Mouse (Mus musculus): ENCODE data around the gene Rabgef1. TPM values are rescaled to one million over a fixed set of nuclear protein-coding genes. Genes with fewer than 3 reads are reported as not detected.

Rabgef1 gene
- total and polyA plus RNA-seq, 3 experiments: 20.1 to 34.4 (median 26.4) TPM

GRCm38 (mm10) chr5:130144334-130145312 is 27.0 kb upstream of the Rabgef1 start, which contains the start of gene Kctd7:
TSS of gene Kctd7 (plus strand) at chr5:130144861.
- no peaks in the 10 kb centered on the region for H3K9me3 ChIP-seq (replicated peaks; ENCODE audit: low read length)
- H3K4me2 ChIP-seq (ENCODE audit: insufficient read depth, low read depth, poor library complexity, severe bottlenecking): peak within 1 kb of the TSS; percentile 84
- H3K9ac ChIP-seq (ENCODE audit: insufficient read depth, low read depth): peak within 1 kb of the TSS; percentile 60
- TF ChIP-seq ZNF384 (IDR thresholded peaks at IDR 0.05; ENCODE audit: low read depth, low read length): no peak
- TF ChIP-seq SMC3 (IDR thresholded peaks at IDR 0.05; ENCODE audit: low read depth, low read length): peak; percentile 38; the same call in 1 of the 2 replicates
- TF ChIP-seq POLR2AphosphoS2 (IDR thresholded peaks at IDR 0.05; ENCODE audit: low read depth, low read length): no peak
- no peak for TF ChIP-seq USF1 (IDR thresholded peaks at IDR 0.05; ENCODE audit: low read depth, low read length)
- TF ChIP-seq IRF4 (IDR thresholded peaks at IDR 0.05; ENCODE audit: low read depth, low read length): peak; percentile 22; the same call in 1 of the 2 replicates
- peak; percentile 59; the same call in 1 of the 2 replicates for TF ChIP-seq POLR2A (IDR thresholded peaks at IDR 0.05; ENCODE audit: low read depth, low read length)
- no peak for TF ChIP-seq USF2 (conservative IDR thresholded peaks at IDR 0.05; ENCODE audit: low read depth, low read length)
- TF ChIP-seq E2F4 (IDR thresholded peaks at IDR 0.05; ENCODE audit: insufficient replicate concordance, low read depth, low read length): no peak
- TF ChIP-seq EP300 (IDR thresholded peaks at IDR 0.05; ENCODE audit: low read length): no peak
- TF ChIP-seq MAZ (IDR thresholded peaks at IDR 0.05; ENCODE audit: low read depth, low read length): 0 out of 2 replicates have a peak, but pooled peaks have one; percentile 19
- TF ChIP-seq MAFK (IDR thresholded peaks at IDR 0.05; ENCODE audit: insufficient replicate concordance, low read length): no peak
- peak; percentile 70 for TF ChIP-seq MAX (IDR thresholded peaks at IDR 0.05; ENCODE audit: low read length)
- TF ChIP-seq SIN3A (IDR thresholded peaks at IDR 0.05; ENCODE audit: low read length): peak; percentile 44
- TF ChIP-seq CHD2 (IDR thresholded peaks at IDR 0.05; ENCODE audit: low read length): peak; percentile 87
- TF ChIP-seq ZKSCAN1 (IDR thresholded peaks at IDR 0.05; ENCODE audit: borderline replicate concordance, low read depth, low read length): no peak
- no peak; the same call in 1 of the 2 replicates for TF ChIP-seq HCFC1 (IDR thresholded peaks at IDR 0.05; ENCODE audit: low read depth, low read length)
- peak; percentile 57; the same call in 1 of the 2 replicates for TF ChIP-seq NELFE (IDR thresholded peaks at IDR 0.05; ENCODE audit: low read depth, low read length)
- TF ChIP-seq RCOR1 (conservative IDR thresholded peaks at IDR 0.05; ENCODE audit: low read depth, low read length): no peak
- TF ChIP-seq ZC3H11A (IDR thresholded peaks at IDR 0.05; ENCODE audit: low read depth, low read length): no peak
- no peak; the same call in 1 of the 2 replicates for TF ChIP-seq ELF1 (IDR thresholded peaks at IDR 0.05; ENCODE audit: low read depth, low read length)
- peak; percentile 46 for TF ChIP-seq NRF1 (IDR thresholded peaks at IDR 0.05; ENCODE audit: low read depth, low read length)
- TF ChIP-seq KAT2A (IDR thresholded peaks at IDR 0.05; ENCODE audit: insufficient replicate concordance, low read length): no peak
- TF ChIP-seq MEF2A (IDR thresholded peaks at IDR 0.05; ENCODE audit: borderline replicate concordance, low read depth, low read length): no peak
- peak; percentile 35; the same call in 1 of the 2 replicates for TF ChIP-seq MYC (IDR thresholded peaks at IDR 0.05; ENCODE audit: low read depth, low read length)
- TF ChIP-seq RAD21 (IDR thresholded peaks at IDR 0.05; ENCODE audit: low read depth, low read length): peak; percentile 47
- no peak for TF ChIP-seq ETS1 (conservative IDR thresholded peaks at IDR 0.05; ENCODE audit: low read depth, low read length)
- peak; percentile 51; the same call in 1 of the 2 replicates for TF ChIP-seq TBP (conservative IDR thresholded peaks at IDR 0.05; ENCODE audit: low read depth, low read length)
- TF ChIP-seq MXI1 (IDR thresholded peaks at IDR 0.05; ENCODE audit: low read depth, low read length): peak; percentile 36; the same call in 1 of the 2 replicates
- peak; percentile 28; the same call in 1 of the 2 replicates for TF ChIP-seq TCF12 (IDR thresholded peaks at IDR 0.05; ENCODE audit: low read depth, low read length)
- TF ChIP-seq CTCF (conservative IDR thresholded peaks at IDR 0.05 in 1 of 2, IDR thresholded peaks at IDR 0.05 in 1 of 2; ENCODE audit: low read depth in 2 of 2, low read length in 2 of 2): peak in 1 of 2 experiments; percentile 64; a peak in 2 of 4 replicates
- no peak for TF ChIP-seq JUND (conservative IDR thresholded peaks at IDR 0.05; ENCODE audit: low read depth, low read length)
- TF ChIP-seq JUN (IDR thresholded peaks at IDR 0.05; ENCODE audit: insufficient read depth, low read depth, low read length): no peak
- peak; percentile 51; the same call in 1 of the 2 replicates for TF ChIP-seq ZMIZ1 (IDR thresholded peaks at IDR 0.05; ENCODE audit: low read depth, low read length)
- no peaks in the 10 kb centered on the region for H3K79me2 ChIP-seq (replicated peaks; ENCODE audit: control insufficient read depth, extremely low read depth, insufficient read depth, poor library complexity, severe bottlenecking)
- dilution Hi-C loops (cut with MboI; ENCODE audit: extremely low pct_ligation_motif_present, extremely low pct_unique_long_range_greater_than_20kb, low sequenced_read_pairs): no loop called here
- no peaks in the 10 kb centered on the region for H3K27me3 ChIP-seq (replicated peaks)
- peaks cover 6 to 40% of the 10 kb centered on the region in 2 experiments for H3K4me1 ChIP-seq (ENCODE audit: control insufficient read depth in 1 of 2, insufficient read depth in 2 of 2)
- peak within 1 kb of the TSS; percentile 78 to 89 (median 80) for H3K4me3 ChIP-seq (replicated peaks in 1 of 3; ENCODE audit: low read depth in 2 of 3, low read length in 2 of 3, poor library complexity in 1 of 3)
- H3K36me3 ChIP-seq (replicated peaks in 1 of 2; ENCODE audit: control insufficient read depth in 1 of 2, insufficient read depth in 1 of 2, low read length in 1 of 2): peaks cover 4 to 36% of the 10 kb centered on the region in 2 experiments
- H3K27ac ChIP-seq (ENCODE audit: insufficient read depth, low read depth): 0 out of 2 replicates have a peak within 1 kb of the TSS, but pooled peaks have one; percentile 17
- in situ Hi-C loops (cut with MboI; ENCODE audit: low pct_ligation_motif_present, low pct_unique_long_range_greater_than_20kb, low sequenced_read_pairs): no loop called here
- DNase-seq (ENCODE audit: extremely low read depth): peak; percentile 96
